Mouse (Mus musculus): Measurements from ENCODE around the gene Shank2. TPM values are rescaled to one million over a fixed set of nuclear protein-coding genes. Genes with fewer than 3 reads are reported as not detected.

Gene Shank2
- polyA plus RNA-seq, 1 experiment from 2014 or later, result 0.39 TPM

- 88% methylated on average over 3 of the region's 3 CpGs for WGBS
Measured at GRCm38 (mm10) chr7:143999073-143999472, 2.7 kb upstream of the Shank2 start.

GRCm38 (mm10) chr7:144003471-144003870 is 1.7 kb downstream of the Shank2 start:
- H3K4me1 ChIP-seq, result no peaks in the 10 kb centered on the region
- H3K4me3 ChIP-seq, result no peak overlapping the region
- H3K9me3 ChIP-seq, result no peaks in the 10 kb centered on the region
- 82% methylated on average over 3 of the region's 3 CpGs for WGBS
- H3K9ac ChIP-seq, result no peak overlapping the region
- H3K4me2 ChIP-seq (replicated peaks), result no peak overlapping the region
- no peaks in the 10 kb centered on the region for H3K36me3 ChIP-seq
- H3K27ac ChIP-seq, result no peak overlapping the region
- no peak for ATAC-seq (ENCODE audit: low FRiP score, low read depth)
- peaks cover 2% of the 10 kb centered on the region; the same call in 1 of the 2 replicates for H3K27me3 ChIP-seq

More at GRCm38 (mm10) chr7:143999073-143999472, 2.7 kb upstream of the Shank2 start:
- H3K9ac ChIP-seq, result no peak overlapping the region
- ATAC-seq (ENCODE audit: low FRiP score, low read depth), result no peak
- no peaks in the 10 kb centered on the region for H3K36me3 ChIP-seq
- H3K27me3 ChIP-seq, result 0 out of 2 replicates have a peak, but pooled peaks cover 2% of the 10 kb centered on the region
- H3K9me3 ChIP-seq, result 0 out of 2 replicates have a peak, but pooled peaks cover 5% of the 10 kb centered on the region
- H3K4me3 ChIP-seq, result no peak overlapping the region
- H3K4me1 ChIP-seq, result no peaks in the 10 kb centered on the region
- no peak overlapping the region for H3K4me2 ChIP-seq (replicated peaks)
- H3K27ac ChIP-seq, result no peak overlapping the region

GRCm38 (mm10) chr7:144008079-144008478 is 6.4 kb downstream of the Shank2 start:
- Histone ChIP-seq H3K4me2 (replicated peaks) (no peak overlapping the region), H3K9me3 (no peaks in the 10 kb centered on the region), H3K4me3 (no peak overlapping the region), H3K27me3 (no peaks in the 10 kb centered on the region; the same call in 1 of the 2 replicates), H3K27ac (no peak overlapping the region), H3K4me1 (no peaks in the 10 kb centered on the region), H3K36me3 (no peaks in the 10 kb centered on the region), H3K9ac (no peak overlapping the region)
- ATAC-seq (ENCODE audit: low FRiP score, low read depth), result no peak
- 69% methylated on average over 4 of the region's 4 CpGs for WGBS

GRCm38 (mm10) chr7:144008985-144009384 is 7.3 kb downstream of the Shank2 start:
- Histone ChIP-seq H3K4me2 (replicated peaks) (no peak overlapping the region), H3K36me3 (no peaks in the 10 kb centered on the region), H3K4me3 (no peak overlapping the region), H3K4me1 (no peaks in the 10 kb centered on the region), H3K27ac (no peak overlapping the region), H3K27me3 (no peaks in the 10 kb centered on the region; the same call in 1 of the 2 replicates), H3K9me3 (no peaks in the 10 kb centered on the region), H3K9ac (no peak overlapping the region)
- ATAC-seq (ENCODE audit: low FRiP score, low read depth), result no peak
- 72% methylated on average over 4 of the region's 4 CpGs for WGBS

- H3K4me1 ChIP-seq, result 0 out of 2 replicates have a peak, but pooled peaks cover 3% of the 10 kb centered on the region
- no peak overlapping the region for H3K27ac ChIP-seq
- H3K9me3 ChIP-seq, result no peaks in the 10 kb centered on the region
- no peak overlapping the region for H3K4me2 ChIP-seq (replicated peaks)
- no peak for ATAC-seq (ENCODE audit: low FRiP score, low read depth)
- H3K4me3 ChIP-seq, result no peak overlapping the region
- no peak overlapping the region for H3K9ac ChIP-seq
- no peaks in the 10 kb centered on the region for H3K36me3 ChIP-seq
- 66% methylated on average over 2 of the region's 2 CpGs for WGBS
- no peaks in the 10 kb centered on the region; the same call in 1 of the 2 replicates for H3K27me3 ChIP-seq
Measured at GRCm38 (mm10) chr7:144014485-144014884, 12.8 kb downstream of the Shank2 start.

GRCm38 (mm10) chr7:144021801-144022200 is 20.1 kb downstream of the Shank2 start:
- Histone ChIP-seq H3K36me3 (no peaks in the 10 kb centered on the region), H3K27me3 (no peaks in the 10 kb centered on the region), H3K4me2 (replicated peaks) (no peak overlapping the region), H3K27ac (no peak overlapping the region), H3K9me3 (no peaks in the 10 kb centered on the region), H3K4me3 (no peak overlapping the region), H3K4me1 (no peaks in the 10 kb centered on the region), H3K9ac (no peak overlapping the region)
- ATAC-seq (ENCODE audit: low FRiP score, low read depth), result no peak
- WGBS, result 71% methylated on average over 3 of the region's 3 CpGs

- no peaks in the 10 kb centered on the region for H3K4me1 ChIP-seq
- H3K9ac ChIP-seq, result no peak overlapping the region
- H3K4me3 ChIP-seq, result no peak overlapping the region
- WGBS, result 16% methylated on average over 5 of the region's 5 CpGs
- no peaks in the 10 kb centered on the region for H3K27me3 ChIP-seq
- ATAC-seq (ENCODE audit: low FRiP score, low read depth), result no peak
- H3K4me2 ChIP-seq (replicated peaks), result no peak overlapping the region
- H3K36me3 ChIP-seq, result no peaks in the 10 kb centered on the region
- H3K27ac ChIP-seq, result no peak overlapping the region
- H3K9me3 ChIP-seq, result no peaks in the 10 kb centered on the region
Measured at GRCm38 (mm10) chr7:144022682-144023081, 21.0 kb downstream of the Shank2 start.

GRCm38 (mm10) chr7:144023561-144023960 is 21.8 kb downstream of the Shank2 start:
- no peaks in the 10 kb centered on the region for H3K4me1 ChIP-seq
- no peaks in the 10 kb centered on the region for H3K36me3 ChIP-seq
- no peak for ATAC-seq (ENCODE audit: low FRiP score, low read depth)
- 71% methylated on average over 4 of the region's 4 CpGs for WGBS
- no peak overlapping the region for H3K4me2 ChIP-seq (replicated peaks)
- no peak overlapping the region for H3K27ac ChIP-seq
- H3K9ac ChIP-seq, result no peak overlapping the region
- no peaks in the 10 kb centered on the region for H3K9me3 ChIP-seq
- H3K27me3 ChIP-seq, result no peaks in the 10 kb centered on the region
- H3K4me3 ChIP-seq, result no peak overlapping the region

- ATAC-seq (ENCODE audit: low FRiP score, low read depth), result no peak
- no peaks in the 10 kb centered on the region for H3K36me3 ChIP-seq
- no peak overlapping the region for H3K4me3 ChIP-seq
- H3K27me3 ChIP-seq, result no peaks in the 10 kb centered on the region
- WGBS, result 81% methylated on average over 12 of the region's 12 CpGs
- no peak overlapping the region for H3K9ac ChIP-seq
- H3K9me3 ChIP-seq, result no peaks in the 10 kb centered on the region
- no peak overlapping the region for H3K4me2 ChIP-seq (replicated peaks)
- H3K4me1 ChIP-seq, result no peaks in the 10 kb centered on the region
- H3K27ac ChIP-seq, result no peak overlapping the region
Measured at GRCm38 (mm10) chr7:144026024-144026752, 24.5 kb downstream of the Shank2 start.

- no peak overlapping the region for H3K27ac ChIP-seq
- H3K9me3 ChIP-seq, result no peaks in the 10 kb centered on the region
- H3K4me1 ChIP-seq, result no peaks in the 10 kb centered on the region
- no peak overlapping the region for H3K4me2 ChIP-seq (replicated peaks)
- no peak overlapping the region for H3K4me3 ChIP-seq
- H3K36me3 ChIP-seq, result no peaks in the 10 kb centered on the region
- no peak for ATAC-seq (ENCODE audit: low FRiP score, low read depth)
- H3K27me3 ChIP-seq, result no peaks in the 10 kb centered on the region
- H3K9ac ChIP-seq, result no peak overlapping the region
- 75% methylated on average over 5 of the region's 5 CpGs for WGBS
Measured at GRCm38 (mm10) chr7:144029246-144029645, 27.5 kb downstream of the Shank2 start.

- H3K27me3 ChIP-seq, result no peaks in the 10 kb centered on the region
- WGBS, result 68% methylated on average over 11 of the region's 11 CpGs
- no peaks in the 10 kb centered on the region for H3K9me3 ChIP-seq
- no peak for ATAC-seq (ENCODE audit: low FRiP score, low read depth)
- no peak overlapping the region for H3K27ac ChIP-seq
- H3K4me3 ChIP-seq, result no peak overlapping the region
- H3K4me2 ChIP-seq (replicated peaks), result no peak overlapping the region
- no peaks in the 10 kb centered on the region for H3K36me3 ChIP-seq
- H3K9ac ChIP-seq, result no peak overlapping the region
- no peaks in the 10 kb centered on the region for H3K4me1 ChIP-seq
Measured at GRCm38 (mm10) chr7:144030796-144031195, 29.1 kb downstream of the Shank2 start.

GRCm38 (mm10) chr7:144031611-144032010 is 29.9 kb downstream of the Shank2 start:
- no peaks in the 10 kb centered on the region for H3K4me1 ChIP-seq

GRCm38 (mm10) chr7:144037541-144037940 is 35.8 kb downstream of the Shank2 start:
- no peak overlapping the region for H3K4me2 ChIP-seq (replicated peaks)
- H3K4me3 ChIP-seq, result no peak overlapping the region
- ATAC-seq (ENCODE audit: low FRiP score, low read depth), result no peak
- H3K9me3 ChIP-seq, result no peaks in the 10 kb centered on the region
- H3K9ac ChIP-seq, result no peak overlapping the region
- WGBS, result 95% methylated on average over 11 of the region's 11 CpGs
- H3K27me3 ChIP-seq, result no peaks in the 10 kb centered on the region
- H3K36me3 ChIP-seq, result no peaks in the 10 kb centered on the region
- H3K4me1 ChIP-seq, result no peaks in the 10 kb centered on the region
- H3K27ac ChIP-seq, result no peak overlapping the region

More at GRCm38 (mm10) chr7:144031611-144032010, 29.9 kb downstream of the Shank2 start:
- H3K4me2 ChIP-seq (replicated peaks), result no peak overlapping the region
- H3K4me3 ChIP-seq, result no peak overlapping the region
- H3K27ac ChIP-seq, result no peak overlapping the region
- H3K27me3 ChIP-seq, result no peaks in the 10 kb centered on the region
- no peaks in the 10 kb centered on the region for H3K9me3 ChIP-seq
- no peak overlapping the region for H3K9ac ChIP-seq
- no peak for ATAC-seq (ENCODE audit: low FRiP score, low read depth)
- no peaks in the 10 kb centered on the region for H3K36me3 ChIP-seq
- WGBS, result 86% methylated on average over 3 of the region's 3 CpGs
